Mouse (Mus musculus) urinary bladder, adult 18-20 months (tissue): ENCODE data around the gene Gnmt.
"Not testable (repeated sequence)": the region's sequence is repeated elsewhere in the genome, so short reads cannot be mapped to it uniquely, and the experiment has no call there.

Source experiments
- DNase-seq, 2 experiments: peaks; one replicate each; pipeline ENCODE4 v3.0.0; 2022; ENCODE audit warnings: low spot score in 2 of 2, mixed read lengths in 2 of 2

Gnmt gene

GRCm38 (mm10) chr17:46728904-46729318 is at the start of gene Gnmt:
Gene Gnmt, minus strand, starts transcription at chr17:46729168.
- peak in 1 of 2 experiments; percentile 43 for DNase-seq

GRCm38 (mm10) chr17:46776087-46776486 is 47.1 kb upstream of the Gnmt start:
- DNase-seq = no peak

GRCm38 (mm10) chr17:46775070-46775469 is 46.1 kb upstream of the Gnmt start:
- DNase-seq = no peak

GRCm38 (mm10) chr17:46774131-46774472 is 45.1 kb upstream of the Gnmt start:
- no peak for DNase-seq

GRCm38 (mm10) chr17:46773278-46774130 is 44.5 kb upstream of the Gnmt start:
- no peak for DNase-seq

- peak; percentile 73 to 80 for DNase-seq
Observed at GRCm38 (mm10) chr17:46772404-46773277, 43.7 kb upstream of the Gnmt start, which contains the start of gene 2310039H08Rik. Gene 2310039H08Rik, plus strand, starts transcription at chr17:46772635.

- no peak for DNase-seq
Observed at GRCm38 (mm10) chr17:46772038-46772403, 43.1 kb upstream of the Gnmt start.

GRCm38 (mm10) chr17:46771616-46772015 is 42.6 kb upstream of the Gnmt start:
- DNase-seq = no peak

- DNase-seq = no peak
Observed at GRCm38 (mm10) chr17:46771025-46771424, 42.1 kb upstream of the Gnmt start.

GRCm38 (mm10) chr17:46770546-46770945 is 41.6 kb upstream of the Gnmt start:
- no peak for DNase-seq

- DNase-seq = no peak
Observed at GRCm38 (mm10) chr17:46767868-46768267, 38.9 kb upstream of the Gnmt start.

GRCm38 (mm10) chr17:46764916-46765315 is 35.9 kb upstream of the Gnmt start:
- DNase-seq = not testable (repeated sequence)

GRCm38 (mm10) chr17:46763544-46763943 is 34.6 kb upstream of the Gnmt start, which contains the start of gene Ptcra:
Gene Ptcra, minus strand, starts transcription at chr17:46763712.
- DNase-seq = no peak

- DNase-seq = no peak
Observed at GRCm38 (mm10) chr17:46758753-46759152, 29.8 kb upstream of the Gnmt start.

GRCm38 (mm10) chr17:46751794-46752556 is 23.0 kb upstream of the Gnmt start, which contains the start of gene Cnpy3:
Gene Cnpy3, minus strand, starts transcription at chr17:46752214.
- DNase-seq = peak; percentile 92 to 96

GRCm38 (mm10) chr17:46751056-46751793 is 22.3 kb upstream of the Gnmt start:
- no peak for DNase-seq

GRCm38 (mm10) chr17:46750580-46750979 is 21.6 kb upstream of the Gnmt start:
- no peak for DNase-seq

- DNase-seq = no peak
Observed at GRCm38 (mm10) chr17:46749282-46749681, 20.3 kb upstream of the Gnmt start.

GRCm38 (mm10) chr17:46747806-46748205 is 18.8 kb upstream of the Gnmt start:
- no peak for DNase-seq

- no peak for DNase-seq
Observed at GRCm38 (mm10) chr17:46747234-46747633, 18.3 kb upstream of the Gnmt start.

GRCm38 (mm10) chr17:46745506-46745905 is 16.5 kb upstream of the Gnmt start:
- no peak for DNase-seq
